Mouse (Mus musculus): ENCODE results near the gene Lair1.

GRCm38 (mm10) chr7:4082804-4083203, 19.8 kb upstream of the Lair1 start:
- no peak for TF ChIP-seq POLR2A (IDR thresholded peaks at IDR 0.05; ENCODE audit: low read depth, low read length)
- no peak for TF ChIP-seq CTCF (IDR thresholded peaks at IDR 0.05; ENCODE audit: borderline replicate concordance, insufficient read depth, low read length)
